Mouse (Mus musculus) erythroblast, embryonic 14.5 days (primary cell): ENCODE data around the gene Chrm3.

Experiments used
- GATA1 ChIP-seq: IDR thresholded peaks from 2 replicates; pipeline ENCODE4 v1.6.1; 2012; ENCODE audit warnings: low read length, inconsistent platforms, mixed read lengths
- TAL1 ChIP-seq: IDR thresholded peaks from 3 replicates; pipeline ENCODE4 v1.6.1; 2012; ENCODE audit warnings: low read length, inconsistent platforms, mixed read lengths

DNA sequence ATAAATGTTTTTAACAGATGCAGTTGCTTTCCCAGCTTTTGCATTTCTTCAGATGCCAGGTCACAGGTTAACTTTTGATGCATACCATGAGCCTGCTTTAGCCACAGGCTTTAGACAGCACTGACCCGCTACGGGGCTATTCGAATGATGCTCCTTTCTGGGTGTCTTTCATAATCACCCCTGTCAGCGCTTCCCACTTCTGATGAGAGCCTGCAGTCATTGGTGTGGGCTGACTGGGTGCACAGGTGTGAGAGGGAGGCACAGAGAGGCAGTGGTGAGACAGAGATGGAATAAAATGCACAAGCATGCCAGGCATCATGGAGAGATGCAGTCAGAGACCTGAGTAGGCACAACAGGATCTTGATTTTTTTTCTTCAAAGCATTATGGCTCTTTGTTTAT, 221.8 kb downstream of the Chrm3 start:
- no peak for TF ChIP-seq GATA1
- TF ChIP-seq TAL1 = no peak
